Mouse (Mus musculus) kidney, embryonic 15.5 days (tissue): ENCODE results near the gene Asic3. TPM values are rescaled to one million over a fixed set of nuclear protein-coding genes. Genes with fewer than 3 reads are reported as not detected.
A peak's percentile ranks its signal among the peaks of the same experiment; 100 is the strongest.

Experiments used
- ATAC-seq: fragments of 200-750 bp; cut with Nextera tagmentation; replicated peaks from 2 replicates; pipeline ENCODE4 v1.8.0; 2017; ENCODE audit warnings: moderate TSS enrichment; ENCODE audit not compliant: low FRiP score
- H3K27ac ChIP-seq: fragments of 300-500 bp; sonication (generic); 2 replicates; pipeline ENCODE4 v1.5.1; 2015; ENCODE audit warnings: mild to moderate bottlenecking, inconsistent platforms
- H3K27me3 ChIP-seq: fragments of 300-500 bp; sonication (generic); 2 replicates; pipeline ENCODE4 v1.6.1; 2015; ENCODE audit warnings: inconsistent platforms
- H3K36me3 ChIP-seq: fragments of 300-500 bp; sonication (generic); 2 replicates; pipeline ENCODE4 v1.6.1; 2015; ENCODE audit warnings: inconsistent platforms
- H3K4me1 ChIP-seq: fragments of 300-500 bp; sonication (generic); 2 replicates; pipeline ENCODE4 v1.6.1; 2015; ENCODE audit warnings: inconsistent platforms
- H3K4me2 ChIP-seq: fragments of 300-500 bp; sonication (generic); 2 replicates; pipeline ENCODE4 v1.6.1; 2015; ENCODE audit warnings: moderate library complexity, mild to moderate bottlenecking, inconsistent platforms
- H3K4me3 ChIP-seq: fragments of 300-500 bp; sonication (generic); replicated peaks from 2 replicates; pipeline ENCODE4 v1.5.1; 2015; ENCODE audit warnings: mild to moderate bottlenecking, inconsistent platforms
- H3K9ac ChIP-seq: fragments of 300-500 bp; sonication (generic); 2 replicates; pipeline ENCODE4 v1.6.1; 2015; ENCODE audit warnings: mild to moderate bottlenecking, inconsistent platforms
- H3K9me3 ChIP-seq: fragments of 300-500 bp; sonication (generic); replicated peaks from 2 replicates; pipeline ENCODE4 v1.6.1; 2016; ENCODE audit warnings: inconsistent platforms
- WGBS: fragments of 180-500 bp; shearing (Covaris S2); methylation state at CpG from one replicate; pipeline ENCODE4 v1.1.7; 2015; ENCODE audit warnings: mixed read lengths; 5-methylcytosine and 5-hydroxymethylcytosine counted together
- polyA plus RNA-seq: library from polyadenylated mRNA; unstranded; fragments of >200 nt; fragmentation: Nextera tagmentation; extraction: Ambion mirVana; gene quantifications from 2 replicates; pipeline ENCODE4 v1.2.1, GENCODE M21; 2015

The Asic3 gene
- polyA plus RNA-seq, 1 experiment from 2014 or later: 0.39 TPM

GRCm38 (mm10) chr5:24444746-24445427, 31.7 kb downstream of the Asic3 start, which contains the start of gene Fastk:
Gene Fastk, minus strand, starts transcription at chr5:24445287.
- Histone ChIP-seq H3K36me3 (peaks cover 40% of the 10 kb centered on the region), H3K9ac (peak within 1 kb of the TSS; percentile 98), H3K27me3 (peaks cover 1% of the 10 kb centered on the region; the same call in 1 of the 2 replicates), H3K4me3 (peak within 1 kb of the TSS; percentile 91), H3K4me2 (peak within 1 kb of the TSS; percentile 85), H3K9me3 (no peaks in the 10 kb centered on the region), H3K27ac (peak within 1 kb of the TSS; percentile 94), H3K4me1 (peaks cover 36% of the 10 kb centered on the region)
- under 1% methylated on average over 60 of the region's 60 CpGs for WGBS
- peak; percentile 85 for ATAC-seq

- ATAC-seq: 0 out of 2 replicates have a peak, but pooled peaks have one; percentile 1
- Histone ChIP-seq H3K4me3 (peak overlapping the region; percentile 91), H3K36me3 (peaks cover 33% of the 10 kb centered on the region), H3K9me3 (no peaks in the 10 kb centered on the region), H3K27ac (peak overlapping the region; percentile 94), H3K4me1 (peaks cover 36% of the 10 kb centered on the region), H3K27me3 (peaks cover 3% of the 10 kb centered on the region; the same call in 1 of the 2 replicates), H3K4me2 (peak overlapping the region; percentile 85), H3K9ac (peak overlapping the region; percentile 98)
- WGBS: 55% methylated on average over 20 of the region's 20 CpGs
Observed at GRCm38 (mm10) chr5:24445428-24446080, 32.4 kb downstream of the Asic3 start.

- ATAC-seq: no peak
- peaks cover 23% of the 10 kb centered on the region for H3K36me3 ChIP-seq
- no peak overlapping the region for H3K27ac ChIP-seq
- 90% methylated on average over 7 of the region's 7 CpGs for WGBS
- peak overlapping the region; percentile 68; the same call in 1 of the 2 replicates for H3K4me3 ChIP-seq
- H3K4me1 ChIP-seq: peaks cover 45% of the 10 kb centered on the region
- H3K27me3 ChIP-seq: peaks cover 3% of the 10 kb centered on the region; the same call in 1 of the 2 replicates
- no peaks in the 10 kb centered on the region for H3K9me3 ChIP-seq
- H3K9ac ChIP-seq: no peak overlapping the region
- peak overlapping the region; percentile 76 for H3K4me2 ChIP-seq
Observed at GRCm38 (mm10) chr5:24446630-24447029, 33.4 kb downstream of the Asic3 start.

DNA sequence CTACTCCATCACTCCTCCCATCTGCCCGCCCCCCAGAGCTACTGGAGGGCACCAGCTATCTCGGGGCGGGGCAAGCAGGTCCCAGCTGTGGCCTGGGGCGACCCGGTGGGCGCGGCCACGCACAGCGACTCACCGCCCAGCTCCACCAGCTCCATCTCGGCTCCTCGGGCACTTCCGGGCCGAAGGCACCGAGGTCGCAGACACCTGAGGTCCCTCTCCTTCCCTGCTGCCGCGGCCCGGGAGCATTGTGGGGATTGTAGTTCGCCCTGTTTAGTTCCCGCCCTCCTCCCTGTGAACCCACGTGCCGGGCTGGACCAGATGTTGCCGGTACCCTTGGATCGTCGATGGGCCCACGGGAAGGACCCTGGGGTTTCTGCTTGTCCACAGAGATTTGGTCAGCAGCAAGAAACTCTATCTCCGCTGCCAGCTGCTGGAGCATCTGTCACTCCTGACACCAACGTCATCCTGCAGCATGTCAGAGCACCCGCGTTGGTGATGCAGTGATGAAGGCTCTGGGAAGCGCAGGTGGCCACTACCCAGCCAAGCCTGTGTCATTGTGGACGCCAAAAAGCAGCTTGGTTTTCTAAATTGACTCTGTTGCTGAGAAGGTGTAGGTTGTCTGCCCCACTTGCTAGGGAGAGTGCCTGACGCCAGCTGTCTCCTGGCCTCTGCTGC, 34.6 kb downstream of the Asic3 start, which contains the start of gene Tmub1:
Tmub1 (minus strand) TSS at position 231 of the 675 bp plus-strand sequence.
- peak; percentile 66 for ATAC-seq
- H3K27me3 ChIP-seq: peaks cover 3% of the 10 kb centered on the region; the same call in 1 of the 2 replicates
- peak within 1 kb of the TSS; percentile 34 for H3K27ac ChIP-seq
- WGBS: 2% methylated on average over 34 of the region's 34 CpGs
- peak within 1 kb of the TSS; percentile 68 for H3K4me3 ChIP-seq
- H3K4me1 ChIP-seq: peaks cover 49% of the 10 kb centered on the region
- peak within 1 kb of the TSS; percentile 59 for H3K9ac ChIP-seq
- H3K36me3 ChIP-seq: peaks cover 11% of the 10 kb centered on the region
- H3K4me2 ChIP-seq: peak within 1 kb of the TSS; percentile 76
- H3K9me3 ChIP-seq: no peaks in the 10 kb centered on the region

- Histone ChIP-seq H3K4me1 (peaks cover 63% of the 10 kb centered on the region), H3K27me3 (peaks cover 3% of the 10 kb centered on the region; the same call in 1 of the 2 replicates), H3K9ac (peak overlapping the region; percentile 90), H3K27ac (peak overlapping the region; percentile 89), H3K9me3 (no peaks in the 10 kb centered on the region), H3K4me3 (peak overlapping the region; percentile 87), H3K4me2 (peak overlapping the region; percentile 94), H3K36me3 (no peaks in the 10 kb centered on the region)
- 3% methylated on average over 58 of the region's 66 CpGs for WGBS
- peak; percentile 79 for ATAC-seq
Observed at GRCm38 (mm10) chr5:24451264-24452029, 38.3 kb downstream of the Asic3 start.

GRCm38 (mm10) chr5:24452030-24452690, 39.0 kb downstream of the Asic3 start, which contains the start of gene Agap3:
Gene Agap3, plus strand, starts transcription at chr5:24452177.
- Histone ChIP-seq H3K27me3 (peaks cover 3% of the 10 kb centered on the region; the same call in 1 of the 2 replicates), H3K4me1 (peaks cover 59% of the 10 kb centered on the region), H3K4me2 (peak within 1 kb of the TSS; percentile 94), H3K9me3 (no peaks in the 10 kb centered on the region), H3K9ac (peak within 1 kb of the TSS; percentile 90), H3K27ac (peak within 1 kb of the TSS; percentile 89), H3K4me3 (peak within 1 kb of the TSS; percentile 87), H3K36me3 (0 out of 2 replicates have a peak, but pooled peaks cover 3% of the 10 kb centered on the region)
- WGBS: 0% methylated on average over 84 of the region's 85 CpGs
- peak; percentile 1 for ATAC-seq

DNA sequence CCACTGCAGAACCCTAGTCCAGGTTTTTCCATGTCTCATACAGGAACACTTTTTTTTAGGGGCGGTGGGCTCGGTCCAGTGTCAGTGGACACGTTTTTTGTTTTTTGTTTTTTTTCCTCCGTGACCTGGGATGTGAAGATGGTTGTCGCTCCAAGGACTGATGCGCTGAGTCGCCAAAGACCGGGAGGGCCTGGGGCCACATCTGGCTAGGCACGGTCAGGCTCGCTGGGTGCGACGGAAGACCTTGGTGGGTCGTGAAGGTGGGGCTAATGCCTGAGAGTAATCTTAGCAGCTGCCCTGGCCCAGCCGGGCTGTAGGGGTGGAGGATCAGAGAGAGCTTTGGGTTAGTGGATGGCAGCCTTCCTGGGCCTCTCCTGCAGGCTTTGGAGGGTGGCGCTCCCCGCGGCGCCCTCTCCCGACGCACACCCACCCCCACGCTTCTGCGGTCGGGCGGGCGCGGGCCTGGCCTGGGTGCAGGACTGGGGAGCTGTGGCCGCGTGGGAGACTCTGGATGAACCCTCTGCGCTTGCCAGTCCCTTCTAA, 39.6 kb downstream of the Asic3 start:
- WGBS: 0% methylated on average over 28 of the region's 29 CpGs
- H3K9ac ChIP-seq: peak overlapping the region; percentile 90
- H3K9me3 ChIP-seq: no peaks in the 10 kb centered on the region
- peaks cover 3% of the 10 kb centered on the region; the same call in 1 of the 2 replicates for H3K27me3 ChIP-seq
- H3K36me3 ChIP-seq: 0 out of 2 replicates have a peak, but pooled peaks cover 3% of the 10 kb centered on the region
- ATAC-seq: peak; percentile 15; the same call in 1 of the 2 replicates
- peaks cover 54% of the 10 kb centered on the region for H3K4me1 ChIP-seq
- peak overlapping the region; percentile 87 for H3K4me3 ChIP-seq
- H3K27ac ChIP-seq: peak overlapping the region; percentile 89
- H3K4me2 ChIP-seq: peak overlapping the region; percentile 94

- peak overlapping the region; percentile 87 for H3K4me3 ChIP-seq
- H3K4me2 ChIP-seq: peak overlapping the region; percentile 94
- 0 out of 2 replicates have a peak, but pooled peaks cover 5% of the 10 kb centered on the region for H3K36me3 ChIP-seq
- no peak for ATAC-seq
- H3K4me1 ChIP-seq: peaks cover 50% of the 10 kb centered on the region
- H3K27ac ChIP-seq: peak overlapping the region; percentile 89
- H3K9me3 ChIP-seq: no peaks in the 10 kb centered on the region
- 11% methylated on average over 5 of the region's 5 CpGs for WGBS
- H3K9ac ChIP-seq: peak overlapping the region; percentile 90
- peaks cover 3% of the 10 kb centered on the region; the same call in 1 of the 2 replicates for H3K27me3 ChIP-seq
Observed at GRCm38 (mm10) chr5:24453283-24453984, 40.2 kb downstream of the Asic3 start.

GRCm38 (mm10) chr5:24453985-24454303, 40.8 kb downstream of the Asic3 start:
- Histone ChIP-seq H3K4me1 (peaks cover 50% of the 10 kb centered on the region), H3K4me2 (peak overlapping the region; percentile 94), H3K9ac (peak overlapping the region; percentile 90; the same call in 1 of the 2 replicates), H3K27me3 (peaks cover 3% of the 10 kb centered on the region; the same call in 1 of the 2 replicates), H3K9me3 (no peaks in the 10 kb centered on the region), H3K4me3 (peak overlapping the region; percentile 87), H3K36me3 (peaks cover 10% of the 10 kb centered on the region; the same call in 1 of the 2 replicates), H3K27ac (peak overlapping the region; percentile 81; the same call in 1 of the 2 replicates)
- ATAC-seq: no peak
- WGBS: 11% methylated on average over 2 of the region's 2 CpGs

DNA sequence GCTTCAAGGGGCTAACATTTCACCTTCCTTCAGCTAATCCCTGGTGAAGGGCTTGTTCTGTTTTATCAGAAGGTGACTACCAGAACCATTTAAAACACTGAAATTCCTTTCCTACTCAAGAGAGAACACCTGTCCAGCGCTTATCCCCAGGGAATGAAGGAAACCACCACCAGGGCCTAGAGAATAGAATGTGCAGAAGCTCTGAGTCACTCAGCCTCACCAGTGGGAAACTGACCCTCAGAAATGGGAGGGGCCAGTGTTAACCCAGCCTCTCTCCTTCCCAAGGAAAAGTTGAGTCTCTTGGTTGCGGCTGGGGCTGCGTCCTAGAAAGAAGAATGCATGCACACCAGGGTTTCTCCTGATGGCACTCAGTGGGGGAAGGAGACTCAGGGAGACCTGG, 41.9 kb downstream of the Asic3 start:
- ATAC-seq: no peak
- Histone ChIP-seq H3K4me3 (no peak overlapping the region), H3K36me3 (peaks cover 13% of the 10 kb centered on the region), H3K4me1 (peaks cover 54% of the 10 kb centered on the region), H3K4me2 (peak overlapping the region; percentile 94), H3K9ac (no peak overlapping the region), H3K27me3 (peaks cover under 1% of the 10 kb centered on the region; the same call in 1 of the 2 replicates), H3K9me3 (no peaks in the 10 kb centered on the region), H3K27ac (peak overlapping the region; percentile 81)
- 72% methylated on average over 3 of the region's 3 CpGs for WGBS
